Mouse (Mus musculus): ENCODE measurements around the gene Fkrp. TPM values are rescaled to one million over a fixed set of nuclear protein-coding genes. Genes with fewer than 3 reads are reported as not detected.

The Fkrp gene
- polyA plus RNA-seq, 1 experiment from 2014 or later: 30.9 TPM

DNA sequence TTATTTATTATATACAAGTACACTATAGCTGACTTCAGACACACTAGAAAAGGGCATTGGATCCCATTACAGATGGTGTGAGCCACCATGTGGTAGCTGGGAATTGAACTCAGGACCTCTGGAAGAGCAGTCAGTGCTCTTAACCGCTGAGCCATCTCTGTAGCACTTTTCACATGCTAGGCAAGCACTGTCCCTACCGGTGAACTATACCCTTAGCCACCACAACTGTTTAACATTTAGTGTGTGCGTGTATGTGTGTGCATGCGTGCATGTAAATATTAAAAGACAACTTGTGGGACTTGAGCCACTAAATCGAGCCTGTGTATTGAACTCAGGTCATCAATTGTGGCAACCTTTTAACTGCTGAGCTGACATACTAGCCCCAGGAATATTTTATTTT, 30.2 kb upstream of the Fkrp start:
- Histone ChIP-seq H3K9ac (ENCODE audit: low read length) (no peak overlapping the region), H3K4me1 (ENCODE audit: control insufficient read depth in 2 of 2, insufficient read depth in 2 of 2, low read length in 2 of 2) (peaks cover 17 to 23% of the 10 kb centered on the region in 2 experiments), H3K4me2 (ENCODE audit: low read length) (no peak overlapping the region), H3K27me3 (ENCODE audit: control insufficient read depth, insufficient read depth, low read length) (no peaks in the 10 kb centered on the region), H3K4me3 (ENCODE audit: control insufficient read depth in 1 of 2, insufficient read depth in 1 of 2, low read depth in 1 of 2, low read length in 2 of 2) (no peak overlapping the region), H3K36me3 (ENCODE audit: control insufficient read depth, insufficient read depth, low read length) (peaks cover 38% of the 10 kb centered on the region), H3K27ac (replicated peaks in 1 of 2; ENCODE audit: control insufficient read depth in 1 of 2, insufficient read depth in 1 of 2, low read depth in 2 of 2, low read length in 2 of 2) (no peak overlapping the region), H3K9me3 (ENCODE audit: control insufficient read depth, low read length) (no peaks in the 10 kb centered on the region)
- no peak for ATAC-seq (ENCODE audit: insufficient number of reproducible peaks, insufficient read depth, low FRiP score, low read depth)
- WGBS: 94% methylated on average over 5 of the region's 5 CpGs

DNA sequence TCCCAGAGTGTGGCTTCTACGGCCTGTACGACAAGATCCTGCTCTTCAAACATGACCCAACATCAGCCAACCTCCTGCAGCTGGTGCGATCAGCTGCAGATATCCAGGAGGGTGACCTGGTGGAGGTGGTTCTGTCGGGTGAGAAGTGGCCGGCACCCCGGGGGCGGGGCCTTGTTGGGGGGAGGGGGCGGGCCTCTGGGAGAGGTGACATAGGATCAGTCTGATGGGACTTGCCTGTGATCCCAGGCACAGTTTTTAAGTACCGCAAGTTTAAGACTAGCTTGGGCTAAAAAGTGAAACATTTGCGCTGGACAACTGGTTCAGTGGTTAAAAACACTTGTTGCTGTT, 29.3 kb upstream of the Fkrp start:
- Histone ChIP-seq H3K4me1 (ENCODE audit: control insufficient read depth in 2 of 2, insufficient read depth in 2 of 2, low read length in 2 of 2) (peaks cover 17 to 23% of the 10 kb centered on the region in 2 experiments), H3K36me3 (ENCODE audit: control insufficient read depth, insufficient read depth, low read length) (peaks cover 38% of the 10 kb centered on the region), H3K9me3 (ENCODE audit: control insufficient read depth, low read length) (no peaks in the 10 kb centered on the region), H3K4me2 (ENCODE audit: low read length) (peak overlapping the region; percentile 97), H3K9ac (ENCODE audit: low read length) (peak overlapping the region; percentile 88; the same call in 1 of the 2 replicates), H3K27me3 (ENCODE audit: control insufficient read depth, insufficient read depth, low read length) (no peaks in the 10 kb centered on the region), H3K4me3 (ENCODE audit: control insufficient read depth in 1 of 2, insufficient read depth in 1 of 2, low read depth in 1 of 2, low read length in 2 of 2) (peak overlapping the region; percentile 42 to 74), H3K27ac (replicated peaks in 1 of 2; ENCODE audit: control insufficient read depth in 1 of 2, insufficient read depth in 1 of 2, low read depth in 2 of 2, low read length in 2 of 2) (peak overlapping the region; percentile 85 to 87)
- 33% methylated on average over 10 of the region's 10 CpGs for WGBS
- ATAC-seq (ENCODE audit: insufficient number of reproducible peaks, insufficient read depth, low FRiP score, low read depth): no peak

DNA sequence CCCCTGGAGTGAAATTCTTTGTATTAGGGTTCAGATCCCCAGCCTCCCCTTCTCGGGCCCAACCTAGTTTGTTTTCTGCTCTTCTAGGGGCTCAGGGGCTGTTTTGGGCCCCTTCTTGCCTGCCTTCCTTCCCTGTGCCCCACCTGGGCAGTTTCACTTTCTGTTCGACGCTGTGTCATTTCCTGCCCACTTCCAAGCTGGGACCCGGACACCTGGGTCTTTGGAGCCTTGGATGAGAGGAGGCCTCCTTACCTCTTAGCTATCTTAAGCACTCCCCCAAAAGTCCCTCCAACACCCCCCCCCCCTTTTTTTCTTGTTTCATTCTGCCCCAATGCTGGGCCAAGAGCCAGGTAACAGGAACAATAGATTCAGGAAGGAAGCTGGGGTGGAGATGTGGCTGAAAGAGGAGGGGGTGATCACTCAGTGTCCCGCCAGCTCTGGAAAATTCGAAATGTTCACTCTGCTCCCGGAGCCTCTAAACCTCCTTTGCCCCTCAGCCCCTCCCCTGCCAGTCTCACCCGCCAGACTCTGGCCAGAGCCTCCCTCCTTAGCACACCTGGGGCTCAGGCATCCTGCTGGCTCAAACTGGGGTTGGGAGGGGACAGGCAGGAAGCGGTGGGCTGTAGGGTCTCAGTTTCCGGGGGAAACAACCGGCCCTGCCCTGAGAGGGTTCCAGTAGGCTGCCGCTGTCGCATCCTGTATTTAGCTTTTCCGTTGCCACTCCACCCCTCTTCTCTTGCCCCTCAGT, 28.7 kb upstream of the Fkrp start:
- no peak for ATAC-seq (ENCODE audit: insufficient number of reproducible peaks, insufficient read depth, low FRiP score, low read depth)
- Histone ChIP-seq H3K4me2 (ENCODE audit: low read length) (peak overlapping the region; percentile 97), H3K9ac (ENCODE audit: low read length) (peak overlapping the region; percentile 88), H3K27me3 (ENCODE audit: control insufficient read depth, insufficient read depth, low read length) (no peaks in the 10 kb centered on the region), H3K36me3 (ENCODE audit: control insufficient read depth, insufficient read depth, low read length) (peaks cover 38% of the 10 kb centered on the region), H3K9me3 (ENCODE audit: control insufficient read depth, low read length) (no peaks in the 10 kb centered on the region), H3K27ac (replicated peaks in 1 of 2; ENCODE audit: control insufficient read depth in 1 of 2, insufficient read depth in 1 of 2, low read depth in 2 of 2, low read length in 2 of 2) (peak overlapping the region; percentile 86 to 87), H3K4me3 (ENCODE audit: control insufficient read depth in 1 of 2, insufficient read depth in 1 of 2, low read depth in 1 of 2, low read length in 2 of 2) (peak overlapping the region; percentile 42 to 74), H3K4me1 (ENCODE audit: control insufficient read depth in 2 of 2, insufficient read depth in 2 of 2, low read length in 2 of 2) (peaks cover 17 to 23% of the 10 kb centered on the region in 2 experiments)
- 44% methylated on average over 14 of the region's 14 CpGs for WGBS

DNA sequence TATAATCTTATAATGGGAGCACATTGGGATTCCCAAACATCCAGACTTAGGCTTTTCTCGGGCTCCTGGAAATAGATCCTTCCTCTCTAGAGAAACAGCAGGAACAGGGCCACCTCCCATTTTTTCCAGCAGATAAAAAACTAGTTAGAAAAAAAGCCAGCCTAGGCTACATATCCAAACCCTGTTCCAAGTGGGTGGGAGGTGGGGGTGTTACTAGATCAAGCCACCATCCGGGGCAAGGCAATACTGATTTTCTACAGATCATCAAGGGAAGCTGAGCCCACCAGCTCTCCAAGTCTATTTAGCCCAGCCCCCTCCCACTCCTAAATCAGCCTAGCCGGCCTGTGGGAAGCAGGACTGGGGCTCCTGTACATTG, 28.2 kb upstream of the Fkrp start:
- Histone ChIP-seq H3K9ac (ENCODE audit: low read length) (peak overlapping the region; percentile 88), H3K9me3 (ENCODE audit: control insufficient read depth, low read length) (no peaks in the 10 kb centered on the region), H3K27ac (replicated peaks in 1 of 2; ENCODE audit: control insufficient read depth in 1 of 2, insufficient read depth in 1 of 2, low read depth in 2 of 2, low read length in 2 of 2) (peak overlapping the region; percentile 86 to 87), H3K27me3 (ENCODE audit: control insufficient read depth, insufficient read depth, low read length) (no peaks in the 10 kb centered on the region), H3K4me1 (ENCODE audit: control insufficient read depth in 2 of 2, insufficient read depth in 2 of 2, low read length in 2 of 2) (peaks cover 17 to 23% of the 10 kb centered on the region in 2 experiments), H3K4me3 (ENCODE audit: control insufficient read depth in 1 of 2, insufficient read depth in 1 of 2, low read depth in 1 of 2, low read length in 2 of 2) (peak overlapping the region; percentile 42 to 74), H3K4me2 (ENCODE audit: low read length) (peak overlapping the region; percentile 97), H3K36me3 (ENCODE audit: control insufficient read depth, insufficient read depth, low read length) (peaks cover 38% of the 10 kb centered on the region)
- ATAC-seq (ENCODE audit: insufficient number of reproducible peaks, insufficient read depth, low FRiP score, low read depth): no peak
- WGBS: 54% methylated on average over 3 of the region's 3 CpGs

DNA sequence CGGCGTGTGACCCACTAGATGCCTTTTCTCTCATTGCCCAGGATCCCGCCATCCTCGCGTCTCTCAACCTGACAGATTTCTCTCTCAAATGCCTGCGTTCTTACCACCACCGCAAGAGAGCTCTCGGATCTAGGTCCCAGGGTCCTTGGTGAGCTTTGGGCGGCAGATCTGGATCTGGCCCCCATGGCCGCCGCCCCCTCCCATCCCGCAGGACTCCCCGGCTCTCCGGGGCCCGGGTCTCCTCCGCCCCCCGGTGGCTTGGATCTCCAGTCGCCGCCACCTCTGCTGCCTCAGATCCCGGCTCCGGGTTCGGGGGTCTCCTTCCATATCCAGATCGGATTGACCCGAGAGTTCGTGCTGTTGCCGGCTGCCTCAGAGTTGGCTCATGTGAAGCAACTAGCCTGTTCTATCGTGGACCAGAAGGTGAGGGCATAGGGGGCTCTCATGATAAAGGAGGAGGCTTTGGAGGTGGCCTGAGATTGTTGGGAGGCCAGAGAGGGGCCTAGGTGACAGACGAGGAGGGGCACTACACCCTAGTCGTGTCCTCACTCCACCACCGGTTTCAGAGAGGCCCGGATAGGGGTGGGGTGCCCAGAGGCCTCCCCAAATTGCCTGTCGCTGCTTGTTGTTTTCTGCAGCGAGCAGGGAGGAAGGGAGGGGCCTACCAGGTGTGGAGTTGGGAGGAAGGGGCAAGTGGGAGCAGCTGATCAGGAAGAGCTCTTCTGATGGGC, 27.1 kb upstream of the Fkrp start:
- Histone ChIP-seq H3K36me3 (ENCODE audit: control insufficient read depth, insufficient read depth, low read length) (peaks cover 38% of the 10 kb centered on the region), H3K4me1 (ENCODE audit: control insufficient read depth in 2 of 2, insufficient read depth in 2 of 2, low read length in 2 of 2) (peaks cover 17 to 23% of the 10 kb centered on the region in 2 experiments), H3K9ac (ENCODE audit: low read length) (peak overlapping the region; percentile 88), H3K4me3 (ENCODE audit: control insufficient read depth in 1 of 2, insufficient read depth in 1 of 2, low read depth in 1 of 2, low read length in 2 of 2) (peak overlapping the region; percentile 60 to 74), H3K27me3 (ENCODE audit: control insufficient read depth, insufficient read depth, low read length) (no peaks in the 10 kb centered on the region), H3K4me2 (ENCODE audit: low read length) (peak overlapping the region; percentile 97), H3K27ac (replicated peaks in 1 of 2; ENCODE audit: control insufficient read depth in 1 of 2, insufficient read depth in 1 of 2, low read depth in 2 of 2, low read length in 2 of 2) (peak overlapping the region; percentile 74 to 87), H3K9me3 (ENCODE audit: control insufficient read depth, low read length) (no peaks in the 10 kb centered on the region)
- ATAC-seq (ENCODE audit: insufficient number of reproducible peaks, insufficient read depth, low FRiP score, low read depth): no peak
- 2% methylated on average over 33 of the region's 33 CpGs for WGBS

DNA sequence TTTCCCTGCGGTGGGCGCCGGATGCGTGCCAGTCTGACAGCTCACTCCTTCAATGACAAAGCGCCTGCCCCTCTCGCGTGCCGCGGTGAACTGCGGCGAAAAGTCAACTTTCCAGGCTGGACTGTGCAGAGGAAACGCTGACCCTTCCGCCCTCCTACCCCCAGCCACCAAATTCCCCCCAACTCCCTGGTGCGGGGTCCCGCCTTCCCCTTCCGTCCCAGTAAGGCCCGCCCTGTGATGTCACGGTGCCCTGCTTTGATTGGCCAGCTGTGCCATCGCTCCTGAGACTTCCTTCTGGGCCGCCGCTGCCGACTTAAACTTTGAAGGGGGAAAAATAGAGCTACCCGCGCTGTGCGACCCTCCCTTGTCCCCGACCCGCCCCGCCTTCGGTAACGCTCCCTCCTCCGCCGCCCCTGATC, 26.1 kb upstream of the Fkrp start, which contains the start of gene Prkd2:
Gene Prkd2 (plus strand): TSS at position 258 of the 419 bp plus-strand sequence.
- peak; percentile 81 for ATAC-seq (ENCODE audit: insufficient number of reproducible peaks, insufficient read depth, low FRiP score, low read depth)
- peaks cover 17 to 23% of the 10 kb centered on the region in 2 experiments for H3K4me1 ChIP-seq (ENCODE audit: control insufficient read depth in 2 of 2, insufficient read depth in 2 of 2, low read length in 2 of 2)
- peak within 1 kb of the TSS; percentile 74 to 87 for H3K27ac ChIP-seq (replicated peaks in 1 of 2; ENCODE audit: control insufficient read depth in 1 of 2, insufficient read depth in 1 of 2, low read depth in 2 of 2, low read length in 2 of 2)
- H3K27me3 ChIP-seq (ENCODE audit: control insufficient read depth, insufficient read depth, low read length): no peaks in the 10 kb centered on the region
- WGBS: under 1% methylated on average over 32 of the region's 32 CpGs
- peak within 1 kb of the TSS; percentile 88 for H3K9ac ChIP-seq (ENCODE audit: low read length)
- peak within 1 kb of the TSS; percentile 97 for H3K4me2 ChIP-seq (ENCODE audit: low read length)
- peak within 1 kb of the TSS; percentile 60 to 74 for H3K4me3 ChIP-seq (ENCODE audit: control insufficient read depth in 1 of 2, insufficient read depth in 1 of 2, low read depth in 1 of 2, low read length in 2 of 2)
- H3K9me3 ChIP-seq (ENCODE audit: control insufficient read depth, low read length): no peaks in the 10 kb centered on the region
- peaks cover 48% of the 10 kb centered on the region for H3K36me3 ChIP-seq (ENCODE audit: control insufficient read depth, insufficient read depth, low read length)

DNA sequence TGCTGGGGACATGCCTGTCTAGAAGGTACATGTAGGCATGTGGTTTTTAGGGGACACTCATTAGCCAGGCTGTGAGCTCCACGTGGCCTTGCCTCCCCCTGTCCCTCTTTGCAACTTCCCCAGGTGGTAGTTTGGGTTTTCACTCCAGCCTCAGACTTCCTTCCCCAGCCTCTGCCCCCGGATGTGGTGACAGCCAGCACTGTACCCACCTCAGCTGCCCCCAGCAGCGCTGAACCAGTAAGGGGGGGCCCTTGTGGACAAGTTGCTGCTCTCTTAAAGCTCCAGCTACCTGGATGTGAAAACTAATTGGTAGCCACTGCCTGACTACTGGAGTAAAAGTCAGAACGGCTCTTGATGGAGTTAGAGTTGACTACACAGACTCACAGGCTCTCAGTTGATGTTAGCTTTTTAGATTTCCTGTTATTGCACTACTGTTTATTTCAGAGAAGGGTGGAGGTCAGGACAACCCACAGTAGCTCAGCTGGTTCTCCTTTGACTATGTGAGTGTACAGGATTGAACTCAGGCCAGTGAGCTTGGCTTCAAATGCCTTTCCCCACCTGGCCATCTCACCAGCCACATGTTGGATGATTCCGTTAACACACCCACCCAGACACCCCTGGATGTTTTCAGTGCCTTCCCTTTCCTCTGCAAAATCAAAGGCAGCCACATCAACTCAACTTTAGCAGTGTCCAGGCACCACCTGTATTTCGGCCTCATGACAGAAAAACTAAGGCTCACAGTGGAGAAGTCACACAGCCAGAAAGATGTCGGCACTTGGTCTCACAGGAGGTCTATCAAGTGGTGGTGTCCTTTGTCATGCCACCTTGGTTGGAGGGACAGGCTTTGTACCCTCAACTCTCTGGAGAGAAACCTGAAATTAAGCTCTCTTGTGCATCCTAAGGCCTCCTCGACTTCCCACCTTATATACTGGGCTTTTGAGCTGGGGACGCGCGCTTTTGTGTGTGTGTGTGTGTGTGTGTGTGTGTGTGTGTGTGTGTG, 25.3 kb upstream of the Fkrp start:
- H3K4me1 ChIP-seq (ENCODE audit: control insufficient read depth in 2 of 2, insufficient read depth in 2 of 2, low read length in 2 of 2): peaks cover 17 to 23% of the 10 kb centered on the region in 2 experiments
- H3K4me2 ChIP-seq (ENCODE audit: low read length): peak overlapping the region; percentile 97
- H3K9ac ChIP-seq (ENCODE audit: low read length): peak overlapping the region; percentile 88; the same call in 1 of the 2 replicates
- H3K36me3 ChIP-seq (ENCODE audit: control insufficient read depth, insufficient read depth, low read length): peaks cover 48% of the 10 kb centered on the region
- H3K27me3 ChIP-seq (ENCODE audit: control insufficient read depth, insufficient read depth, low read length): no peaks in the 10 kb centered on the region
- no peaks in the 10 kb centered on the region for H3K9me3 ChIP-seq (ENCODE audit: control insufficient read depth, low read length)
- WGBS: 35% methylated on average over 11 of the region's 11 CpGs
- peak overlapping the region; percentile 60 to 74 for H3K4me3 ChIP-seq (ENCODE audit: control insufficient read depth in 1 of 2, insufficient read depth in 1 of 2, low read depth in 1 of 2, low read length in 2 of 2)
- H3K27ac ChIP-seq (replicated peaks in 1 of 2; ENCODE audit: control insufficient read depth in 1 of 2, insufficient read depth in 1 of 2, low read depth in 2 of 2, low read length in 2 of 2): peak overlapping the region; percentile 68 to 87
- ATAC-seq (ENCODE audit: insufficient number of reproducible peaks, insufficient read depth, low FRiP score, low read depth): no peak

All from heart, embryonic 14.5 days (tissue).